Mouse (Mus musculus): ENCODE results near the gene Zfp1.

Gene Zfp1

GRCm38 (mm10) chr8:111678111-111678510 lies 34.9 kb downstream of the Zfp1 start:
- DNase-seq = peak; percentile 49

DNA sequence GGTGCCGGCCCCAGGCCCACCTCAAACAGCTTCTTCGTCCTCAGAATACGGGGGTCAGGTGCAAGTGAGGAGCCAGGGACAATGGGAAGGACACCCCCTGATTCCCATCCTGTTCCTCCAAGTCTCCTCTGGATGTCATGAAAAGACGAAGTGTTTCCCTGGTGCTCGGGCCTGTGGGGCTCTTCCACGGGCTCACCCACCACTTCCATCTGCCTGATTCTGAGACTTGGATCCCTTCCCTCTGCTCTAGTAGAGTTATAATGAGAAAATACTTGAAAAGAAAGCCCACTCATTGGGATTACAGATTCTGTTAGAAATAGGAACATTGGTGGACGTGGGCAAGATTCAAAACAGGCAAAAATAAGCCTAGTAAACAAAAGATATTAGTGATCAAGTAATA lies 35.6 kb downstream of the Zfp1 start:
- DNase-seq = no peak

DNA sequence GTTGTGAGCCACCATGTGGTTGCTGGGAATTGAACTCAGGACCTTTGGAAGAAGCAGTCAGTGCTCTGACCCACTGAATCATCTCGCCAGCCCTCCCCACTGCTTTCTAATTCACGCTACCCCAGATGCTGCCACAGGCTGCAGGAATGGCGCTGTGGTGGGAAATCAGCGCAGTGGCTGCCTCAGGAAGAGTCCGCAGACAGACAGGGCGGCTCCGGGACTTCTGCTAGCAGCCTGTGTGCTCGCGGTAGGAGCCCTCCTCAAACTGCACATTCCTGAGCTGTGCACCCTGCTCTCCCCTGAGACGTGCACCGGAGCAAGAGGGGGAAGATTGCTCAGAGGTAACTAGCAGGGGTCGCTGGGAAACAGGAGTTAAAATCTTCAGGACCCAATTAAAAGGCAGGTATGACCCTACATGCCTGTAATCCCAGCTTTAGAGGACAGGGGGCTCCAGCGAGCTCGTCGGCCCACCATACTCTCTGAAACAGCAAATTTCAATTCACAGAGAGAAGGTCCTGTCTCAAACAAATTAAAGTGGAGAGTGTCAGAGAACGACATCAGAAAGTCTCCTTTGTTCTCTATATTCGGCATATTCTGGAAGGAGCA lies 37.3 kb downstream of the Zfp1 start:
- no peak for DNase-seq

DNA sequence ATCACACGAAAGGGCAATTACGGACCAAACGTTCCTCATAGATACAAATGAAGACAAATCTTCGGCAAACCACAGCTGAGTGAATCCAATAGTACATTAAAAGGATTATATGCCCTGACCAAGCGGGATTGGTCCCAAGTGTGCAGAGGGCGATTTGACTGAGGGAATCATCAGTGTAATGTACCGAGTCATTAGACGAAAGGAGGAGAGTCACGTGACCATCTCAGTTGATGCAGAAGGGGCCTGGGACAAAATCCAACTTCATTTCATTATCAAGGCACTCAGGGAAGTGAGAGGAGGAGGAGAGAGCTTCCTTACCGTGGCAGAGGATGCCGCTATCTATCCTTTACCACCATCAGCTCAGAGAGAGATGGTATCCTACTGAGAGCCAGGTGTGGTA lies 38.0 kb downstream of the Zfp1 start:
- DNase-seq = no peak

DNA sequence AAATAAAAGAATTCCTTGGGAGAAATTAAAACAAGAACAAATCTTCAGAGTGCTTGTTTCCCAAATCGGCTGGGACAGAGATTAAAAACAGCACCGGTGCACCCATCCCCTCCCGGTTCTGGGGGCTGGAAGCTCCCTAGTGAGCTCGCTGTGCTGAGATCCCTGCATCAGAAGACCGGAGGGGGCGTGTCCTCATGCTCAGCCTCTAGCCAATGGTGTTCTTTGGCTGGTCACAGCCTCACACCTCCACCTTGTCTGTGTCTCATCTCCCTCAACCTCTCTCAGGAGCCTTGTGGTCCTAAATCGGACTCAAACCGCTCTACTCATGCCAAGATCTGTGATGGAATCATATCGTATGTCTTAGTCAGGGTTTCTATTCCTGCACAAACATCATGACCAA lies 39.3 kb downstream of the Zfp1 start:
- DNase-seq = no peak

DNA sequence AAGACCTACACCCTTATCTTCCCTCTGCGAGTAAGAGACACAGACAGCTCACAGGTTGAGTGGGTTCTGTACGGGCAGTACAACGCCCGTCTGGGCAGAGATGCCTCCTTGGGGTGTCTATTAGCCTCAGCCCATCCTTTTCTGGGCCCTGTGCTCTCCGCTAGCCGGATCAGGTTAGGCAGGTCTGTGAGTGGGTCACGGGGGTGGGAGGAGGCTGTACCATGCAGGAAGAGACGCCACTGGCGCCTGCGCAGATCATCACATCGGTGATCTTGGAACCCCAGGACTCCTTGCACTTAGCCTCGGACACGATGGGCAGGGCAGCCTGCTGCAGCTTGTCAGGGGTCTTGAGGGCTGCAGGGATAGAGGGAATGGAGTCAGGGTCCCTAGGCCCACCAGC lies 43.7 kb downstream of the Zfp1 start:
- no peak for DNase-seq

DNA sequence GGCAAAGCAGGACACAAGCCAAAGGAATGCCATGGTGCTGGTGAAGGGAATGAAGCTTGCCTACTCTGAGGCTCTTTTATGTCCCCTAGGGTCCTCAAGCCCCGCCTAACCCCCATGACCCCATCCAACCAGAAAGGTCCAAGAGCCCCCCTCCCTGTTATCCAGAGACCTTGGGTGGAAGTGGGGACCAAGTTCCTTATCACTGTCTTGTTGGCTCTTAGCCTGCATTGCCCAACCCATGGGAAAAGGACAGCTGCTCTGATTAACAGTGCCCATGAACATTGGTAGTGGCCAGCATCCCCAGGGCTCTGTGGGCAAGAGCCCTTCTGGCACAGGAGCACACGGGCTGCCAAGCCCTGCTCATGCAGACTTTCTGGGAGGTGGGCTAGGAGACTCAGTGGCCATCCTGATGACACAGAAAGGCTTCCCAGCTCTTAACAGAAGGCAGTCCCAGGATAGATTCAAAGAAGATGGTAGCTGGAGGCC lies 47.8 kb downstream of the Zfp1 start, which contains the start of gene Ctrb1:
Gene Ctrb1, minus strand, starts transcription at position 51 of the 486 bp plus-strand sequence.
- DNase-seq = no peak

GRCm38 (mm10) chr8:111693261-111693741 lies 50.1 kb downstream of the Zfp1 start:
- DNase-seq = no peak

GRCm38 (mm10) chr8:111695441-111695840 lies 52.2 kb downstream of the Zfp1 start:
- DNase-seq = no peak

DNA sequence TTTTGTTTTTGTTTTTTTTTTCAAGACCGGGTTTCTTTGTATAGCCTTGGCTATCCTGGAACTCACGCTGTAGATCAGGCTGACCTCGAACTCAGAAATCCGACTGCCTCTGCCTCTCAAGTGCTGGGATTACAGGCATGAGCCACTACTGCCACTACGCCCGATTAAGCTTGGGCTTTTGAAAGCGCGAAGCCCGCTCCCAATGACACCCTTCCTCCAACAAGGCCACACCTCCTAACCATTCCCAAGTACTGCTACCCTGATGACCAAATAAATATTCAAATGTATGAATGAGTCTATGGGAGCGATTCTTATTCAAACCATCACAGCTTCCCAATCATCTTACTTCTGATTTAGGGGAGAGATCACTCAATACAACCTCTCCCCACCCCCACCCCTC lies 54.5 kb downstream of the Zfp1 start:
- DNase-seq = no peak

DNA sequence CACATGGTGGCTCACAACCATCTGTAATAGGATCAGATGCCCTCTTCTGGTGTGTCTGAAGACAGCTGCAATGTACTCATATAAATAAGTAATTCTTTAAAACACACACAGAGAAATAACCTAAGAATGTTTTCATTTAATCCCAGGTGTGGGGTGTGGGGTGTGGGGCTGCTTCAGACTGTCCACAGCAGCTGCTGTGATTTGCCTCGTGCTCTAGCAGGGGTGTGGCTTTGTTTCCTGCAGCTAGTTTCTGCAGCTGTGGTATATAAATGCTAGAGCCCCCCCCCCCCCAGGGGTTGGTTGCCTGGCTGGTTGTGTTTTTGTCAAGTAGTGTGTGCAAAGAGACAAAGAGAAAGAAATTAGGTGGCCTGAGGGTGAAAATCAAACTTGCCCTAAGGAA lies 55.8 kb downstream of the Zfp1 start:
- no peak for DNase-seq

DNA sequence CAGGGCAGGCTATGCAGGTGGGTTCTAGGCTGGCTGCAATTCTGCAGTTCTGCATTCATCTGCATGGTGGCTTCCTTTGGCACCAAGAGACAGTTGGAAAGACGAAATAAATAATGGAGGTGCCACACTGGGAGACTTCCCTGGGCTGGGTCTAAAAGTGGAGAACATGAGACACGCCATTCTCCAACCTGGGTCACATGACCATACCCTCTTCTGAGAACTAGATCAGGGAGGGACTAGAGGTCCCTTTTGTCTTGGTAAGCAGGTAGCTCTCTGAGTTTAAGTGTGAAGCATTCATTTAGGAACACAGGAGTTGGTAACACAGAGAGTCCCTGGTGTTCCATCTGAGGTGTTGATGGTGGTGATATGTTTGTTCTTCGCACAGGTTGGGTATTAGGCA lies 57.0 kb downstream of the Zfp1 start:
- no peak for DNase-seq

GRCm38 (mm10) chr8:111700740-111701139 lies 57.5 kb downstream of the Zfp1 start:
- DNase-seq = no peak

GRCm38 (mm10) chr8:111701380-111701779 lies 58.2 kb downstream of the Zfp1 start:
- no peak for DNase-seq

- no peak for DNase-seq
Observed at GRCm38 (mm10) chr8:111704585-111704984, 61.4 kb downstream of the Zfp1 start.

GRCm38 (mm10) chr8:111705222-111705621 lies 62.0 kb downstream of the Zfp1 start:
- no peak for DNase-seq

DNA sequence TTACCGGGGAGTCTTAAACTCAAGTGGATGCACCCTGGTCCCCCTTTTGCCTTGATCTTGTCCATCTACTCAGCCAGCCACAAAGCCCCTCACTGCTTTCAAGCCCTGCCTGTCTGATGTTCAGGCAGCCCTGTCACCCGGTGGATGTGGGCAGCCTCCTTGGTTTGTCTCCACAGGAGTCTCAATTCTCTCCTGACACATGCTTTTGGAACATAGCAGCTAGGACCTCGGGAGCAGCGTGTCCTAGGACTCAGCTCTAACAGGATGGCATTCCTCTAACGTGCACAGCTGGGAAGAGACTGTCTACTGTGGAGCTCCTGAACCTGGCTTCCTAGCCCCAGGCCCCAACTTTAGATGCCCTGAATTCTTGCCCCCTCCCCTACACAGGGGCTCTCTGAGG lies 62.5 kb downstream of the Zfp1 start:
- DNase-seq = no peak

- DNase-seq = no peak
Observed at GRCm38 (mm10) chr8:111708265-111708664, 65.1 kb downstream of the Zfp1 start.

DNA sequence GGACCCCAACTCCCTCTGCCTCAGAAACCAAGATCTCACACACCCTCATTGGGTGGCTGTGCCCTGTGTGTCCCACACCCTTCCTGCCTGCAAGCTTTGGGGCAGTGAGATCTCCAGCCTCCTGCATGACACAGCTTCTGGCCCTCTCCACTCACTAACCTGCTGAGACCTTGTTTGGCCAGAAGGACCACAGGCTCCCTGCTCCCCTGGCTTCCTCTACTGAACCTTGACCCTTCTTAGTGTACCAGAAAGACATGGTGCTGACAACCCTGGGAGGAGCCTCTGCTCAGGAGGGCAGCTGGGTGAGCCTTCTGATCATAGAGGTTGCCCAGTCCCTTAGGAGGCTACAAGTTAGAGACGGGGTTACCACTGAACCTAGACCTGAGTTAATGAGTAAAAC lies 66.0 kb downstream of the Zfp1 start:
- DNase-seq = no peak

DNA sequence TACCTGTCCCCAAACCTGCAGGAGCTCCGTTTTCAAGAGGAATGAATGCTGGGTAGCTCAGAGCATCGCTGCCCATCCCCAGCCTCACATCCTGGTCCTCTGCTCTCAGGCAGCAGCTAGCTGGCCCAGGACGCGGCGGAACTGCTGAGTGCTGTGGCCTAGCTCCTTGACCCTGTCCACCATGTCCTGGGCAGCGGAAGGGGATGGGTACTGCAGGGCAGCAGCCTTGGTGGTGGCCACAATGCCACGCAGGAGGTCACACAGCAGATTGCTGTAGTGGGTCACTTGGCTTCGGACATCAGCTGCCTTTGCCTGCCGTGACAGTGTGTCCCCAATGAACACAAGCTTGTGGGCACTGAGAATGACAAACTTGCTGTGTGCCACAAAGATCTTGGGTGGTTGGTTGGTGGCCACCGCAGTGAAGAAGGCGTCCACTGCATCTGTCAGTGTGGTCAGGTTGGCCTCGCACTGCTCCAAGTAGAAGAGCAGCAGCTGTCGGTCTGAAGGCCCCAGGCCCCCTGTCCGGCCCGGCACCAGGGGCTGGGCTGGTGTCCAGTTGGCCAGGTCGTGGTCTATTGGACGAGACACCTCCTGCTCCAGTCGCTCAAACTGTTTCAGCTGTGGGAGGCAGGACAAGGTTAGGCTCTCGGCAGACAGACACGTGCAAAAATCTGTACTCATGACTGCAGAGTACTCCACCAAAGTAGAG lies 67.7 kb downstream of the Zfp1 start:
- no peak for DNase-seq

DNA sequence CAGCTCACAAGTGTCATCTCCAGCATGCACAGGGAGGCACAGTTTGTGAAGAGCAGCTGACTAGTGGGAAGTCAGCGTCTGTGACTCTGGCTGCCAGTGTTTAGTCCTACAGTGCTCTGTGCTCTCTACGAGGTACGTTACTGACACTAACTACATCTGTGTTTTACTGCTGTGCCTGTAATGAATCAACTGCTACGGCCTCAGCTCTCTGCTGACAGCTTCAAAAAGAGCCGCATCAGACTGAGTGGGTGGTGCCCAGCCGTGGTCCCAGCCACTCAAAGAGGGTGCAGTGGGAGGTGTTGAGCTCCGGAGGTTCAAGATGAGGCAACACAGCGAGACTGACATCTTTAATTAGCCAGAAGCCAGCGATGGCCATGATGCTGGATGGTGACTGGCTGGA lies 68.9 kb downstream of the Zfp1 start:
- DNase-seq = no peak

DNA sequence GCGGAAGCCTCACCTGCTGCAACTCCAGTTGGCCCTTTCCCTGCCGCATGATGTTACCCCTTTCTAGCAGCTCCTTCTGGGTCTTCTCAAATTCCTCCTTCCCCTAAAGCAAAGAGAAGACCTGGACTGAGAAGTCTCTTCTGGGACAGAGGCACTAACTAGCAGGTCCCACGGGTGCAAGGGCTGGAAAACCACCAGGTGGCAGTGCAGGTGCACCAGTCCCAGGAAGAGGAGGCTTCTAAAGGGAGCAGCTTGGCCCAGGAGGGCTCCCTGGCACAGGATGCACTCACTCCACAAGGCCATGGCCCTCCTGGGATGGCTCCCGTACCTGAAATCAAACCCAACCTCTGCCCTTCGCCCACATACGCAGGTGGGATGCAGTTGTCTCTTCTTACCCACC lies 69.4 kb downstream of the Zfp1 start:
- peak; percentile 72 for DNase-seq

DNA sequence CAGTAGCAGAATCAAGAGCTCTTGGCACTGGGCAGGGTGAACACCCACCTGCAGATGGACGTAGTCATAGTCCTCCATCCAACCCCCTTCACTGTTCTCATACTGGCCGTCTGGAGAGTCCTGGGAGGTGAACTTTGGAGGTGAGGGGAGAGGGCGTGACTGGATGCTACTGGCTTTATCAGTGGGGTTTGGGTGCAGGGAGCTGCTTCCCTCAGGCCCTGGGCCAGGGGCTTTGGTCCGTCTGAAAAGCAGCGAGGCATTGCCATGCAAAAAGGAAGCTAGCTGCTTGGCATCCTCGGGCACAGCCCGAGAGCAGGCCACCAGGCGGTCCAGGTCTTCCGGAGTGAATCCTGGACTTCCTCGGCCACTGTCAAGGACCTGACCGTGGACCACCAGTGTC lies 70.1 kb downstream of the Zfp1 start:
- no peak for DNase-seq

DNA sequence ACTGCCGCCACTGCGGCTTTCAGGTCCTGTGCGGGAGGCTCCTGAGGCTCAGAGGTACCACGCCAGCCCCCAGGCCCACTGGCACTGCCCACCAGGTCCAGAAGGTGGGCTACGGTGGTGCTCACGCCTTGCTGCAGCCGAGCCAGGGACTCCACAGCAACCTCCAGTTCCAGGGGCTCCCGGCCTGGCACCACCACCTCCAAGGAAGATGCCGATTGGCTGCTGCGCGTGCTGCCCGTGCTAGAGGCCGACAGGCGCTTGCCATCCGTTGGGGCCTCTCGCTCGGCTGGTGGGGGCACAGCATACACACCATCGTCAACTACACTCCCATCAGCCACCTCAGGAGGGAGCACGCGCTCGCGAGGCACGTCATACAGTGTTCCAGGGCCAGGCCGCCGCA lies 70.6 kb downstream of the Zfp1 start:
- no peak for DNase-seq

DNA sequence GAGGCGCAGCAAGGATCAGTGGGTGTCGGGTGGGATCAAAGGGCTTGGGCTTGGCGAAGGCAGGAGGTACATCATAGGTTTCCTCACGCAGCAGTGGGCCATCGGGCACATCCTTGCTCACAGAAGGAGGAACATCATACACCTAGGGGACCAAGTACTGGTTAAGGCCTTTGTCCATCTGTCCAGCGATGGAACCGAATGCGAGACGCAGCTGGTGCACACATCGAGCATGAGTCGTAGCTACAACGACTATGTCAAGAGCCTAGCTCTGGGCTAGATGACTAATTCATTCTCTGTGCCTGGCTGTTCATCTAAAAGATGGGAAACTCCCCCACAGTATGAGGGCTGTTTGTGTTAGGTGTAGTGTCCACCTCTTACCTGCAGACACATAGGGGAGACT lies 71.1 kb downstream of the Zfp1 start:
- no peak for DNase-seq
